In the genomic region with DNA sequence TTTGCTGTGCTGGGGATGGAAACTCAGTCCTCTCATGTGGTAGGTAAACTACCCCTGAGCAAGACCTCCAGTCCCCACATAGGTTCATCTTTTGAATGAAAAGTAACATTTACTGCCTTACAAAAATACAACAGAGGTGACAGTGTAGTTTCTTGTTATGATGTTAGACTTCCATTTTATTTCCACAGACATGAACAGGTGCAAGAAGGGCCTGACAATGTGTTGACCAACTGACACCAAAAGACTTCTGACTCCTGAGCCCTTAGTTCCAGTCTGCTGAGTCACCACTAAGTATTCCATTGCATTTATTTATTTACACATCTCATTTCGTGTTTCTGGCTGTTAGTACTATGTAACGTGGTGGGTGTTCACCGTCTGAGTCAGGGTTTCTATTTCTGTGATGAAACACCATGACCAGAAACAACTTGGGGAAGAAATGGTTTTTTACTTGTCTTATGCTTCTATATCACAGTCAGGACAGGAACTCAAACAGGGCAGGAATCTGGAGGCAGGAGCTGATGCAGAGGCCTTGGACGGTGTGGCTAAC, we compare ENCODE assay signal across 8 mouse cellular contexts.
"Had no signal": no experiment of that assay in that cellular context is flagged by ENCODE, and none has a peak within 500 bp of the region (broad histone marks: within the 10 kb centered on the region; RNA-seq: fewer than 3 reads in every experiment).

No protein-coding gene starts in this region.

- H3K9ac ChIP-seq: limb, embryonic 15.5 days; liver, embryonic 12.5 days; lung, embryonic 14.5 days; midbrain, embryonic 12.5 days had no signal

- H3K9me3 ChIP-seq: limb, embryonic 15.5 days; liver, embryonic 12.5 days; midbrain, embryonic 12.5 days had no signal

- H3K4me2 ChIP-seq: limb, embryonic 15.5 days; liver, embryonic 12.5 days; lung, embryonic 14.5 days; midbrain, embryonic 12.5 days had no signal

- ATAC-seq: liver, embryonic 12.5 days; midbrain, embryonic 16.5 days had no signal

- H3K27me3 ChIP-seq: limb, embryonic 15.5 days; liver, embryonic 12.5 days; midbrain, embryonic 12.5 days had no signal

- H3K4me3 ChIP-seq: limb, embryonic 15.5 days; liver, embryonic 12.5 days; midbrain, embryonic 12.5 days had no signal

- H3K36me3 ChIP-seq: liver, embryonic 12.5 days; midbrain, embryonic 12.5 days had no signal

- H3K4me1 ChIP-seq: limb, embryonic 15.5 days; liver, embryonic 12.5 days; midbrain, embryonic 12.5 days had no signal

- DNase-seq: kidney, adult 8-10 months; kidney, postnatal 25 days; lung, embryonic 14.5 days; thymus, postnatal 4 days had no signal

- H3K27ac ChIP-seq: limb, embryonic 15.5 days; liver, embryonic 12.5 days; midbrain, embryonic 12.5 days had no signal
